Mouse (Mus musculus) gastrocnemius, adult 2 months (tissue): ENCODE data around the gene Papln. TPM values are rescaled to one million over a fixed set of nuclear protein-coding genes. Genes with fewer than 3 reads are reported as not detected.

Experiments
- DNase-seq: peaks from one replicate; pipeline ENCODE4 v3.0.0; 2022
- H3K27ac ChIP-seq: fragments of 200-600 bp; 2 replicates; pipeline ENCODE4 v1.8.1; 2022; ENCODE audit warnings: mild to moderate bottlenecking
- H3K4me3 ChIP-seq: fragments of 200-600 bp; 2 replicates; pipeline ENCODE4 v1.8.1; 2022; ENCODE audit warnings: mild to moderate bottlenecking, moderate library complexity
- CTCF ChIP-seq: fragments of 200-600 bp; IDR thresholded peaks from 2 replicates; pipeline ENCODE4 v1.8.1; 2022; ENCODE audit warnings: antibody characterized with exemption, mild to moderate bottlenecking, moderate library complexity
- intact Hi-C: fragments of 180-260 bp; cut with DNase I; formaldehyde crosslinking; loops from one replicate; pipeline ENCODE4 v1.15.1; 2025
- long read RNA-seq, 2 experiments: library from polyadenylated mRNA; stranded (forward); transcript quantifications; one replicate each; pipeline ENCODE4 v2.0.0; 2021
- total RNA-seq, 2 experiments: library from RNA; stranded (reverse); gene quantifications; 2 replicates each; pipeline ENCODE4 v1.2.3; 2021

Gene Papln
- 1 to 10 TPM in 1 of 2 experiments, under 1 TPM in 1; 0.56 to 1.6 TPM for total RNA-seq
- long read RNA-seq, experiment 1, full-length matches to known transcripts: 1 of 3 reads
- long read RNA-seq, experiment 1, partial matches to known transcripts: 2 of 3 reads
- long read RNA-seq, experiment 1, other reads (novel, unspliced or antisense): 0 of 3 reads
- long read RNA-seq, experiment 2: 0 reads

DNA sequence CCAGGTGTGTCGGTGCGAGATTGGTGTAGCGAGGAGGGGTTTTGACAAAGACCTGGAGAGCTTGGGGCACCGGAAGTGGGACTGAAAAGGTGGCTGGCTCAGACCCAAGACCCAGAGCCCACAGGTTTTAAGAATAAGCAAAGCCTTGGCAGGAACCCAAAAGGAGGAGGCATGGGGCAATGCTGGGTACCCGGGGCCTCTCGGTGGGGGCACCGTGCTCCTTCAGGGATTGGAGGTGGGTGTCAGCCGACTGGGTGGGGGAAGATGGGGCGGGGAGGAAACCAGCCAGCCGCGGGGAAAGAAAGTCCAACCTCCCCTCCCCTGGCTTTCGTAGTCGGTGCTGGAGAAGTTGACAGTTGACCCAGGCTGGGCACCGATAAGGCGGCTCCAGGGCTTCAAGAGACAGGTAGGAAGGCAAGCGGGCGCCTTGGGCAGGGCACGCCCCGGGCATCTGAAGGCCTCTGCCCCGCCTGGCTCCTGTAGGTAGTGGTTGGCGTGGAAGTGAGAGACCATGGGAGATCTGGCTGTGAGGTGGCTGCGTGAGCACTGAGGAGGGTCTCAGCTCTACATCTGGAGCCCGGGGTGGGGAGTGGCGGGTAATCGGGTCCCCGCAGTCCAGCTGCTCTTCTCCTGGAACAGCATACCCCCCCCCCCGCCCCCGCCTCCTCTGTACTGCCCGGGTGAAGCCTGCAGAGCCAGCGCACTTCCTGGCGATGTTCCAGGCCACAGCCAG, at the start of gene Papln:
Gene Papln, plus strand, starts transcription at position 324 of the 733 bp plus-strand sequence.
- intact Hi-C loops: no loop called here
- peak within 1 kb of the TSS; percentile 74 for H3K4me3 ChIP-seq
- H3K27ac ChIP-seq: peak within 1 kb of the TSS; percentile 65
- DNase-seq: no peak
- TF ChIP-seq CTCF: no peak

DNA sequence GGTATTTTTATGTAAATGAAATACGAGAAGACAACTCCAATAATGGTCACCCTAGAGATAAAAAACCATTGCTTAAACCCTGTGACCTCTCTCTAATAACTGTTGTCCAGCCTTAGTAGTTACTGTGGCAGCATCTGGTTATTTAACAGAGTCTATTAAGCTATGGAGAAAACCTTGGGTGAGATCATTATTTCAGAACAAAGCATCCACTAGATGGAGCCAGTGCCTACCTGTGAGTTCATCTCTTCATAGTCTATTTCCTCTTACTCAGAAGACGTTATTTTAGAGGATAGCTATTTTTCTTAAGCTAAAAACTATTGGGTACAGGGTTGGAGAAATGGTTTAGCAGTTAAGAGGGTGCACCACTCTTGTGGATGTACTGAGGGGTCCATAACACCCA, 49.7 kb upstream of the Papln start:
- Histone ChIP-seq H3K4me3 (no peak overlapping the region), H3K27ac (no peak overlapping the region)
- DNase-seq: no peak
- intact Hi-C loops: loop anchor here (1.0 to 10.0 kb wide), 3 partner anchors 58 to 351 kb away; partner anchors contain the start of genes Acot4, Acot5 and Gm49366
- TF ChIP-seq CTCF: peak; percentile 81

DNA sequence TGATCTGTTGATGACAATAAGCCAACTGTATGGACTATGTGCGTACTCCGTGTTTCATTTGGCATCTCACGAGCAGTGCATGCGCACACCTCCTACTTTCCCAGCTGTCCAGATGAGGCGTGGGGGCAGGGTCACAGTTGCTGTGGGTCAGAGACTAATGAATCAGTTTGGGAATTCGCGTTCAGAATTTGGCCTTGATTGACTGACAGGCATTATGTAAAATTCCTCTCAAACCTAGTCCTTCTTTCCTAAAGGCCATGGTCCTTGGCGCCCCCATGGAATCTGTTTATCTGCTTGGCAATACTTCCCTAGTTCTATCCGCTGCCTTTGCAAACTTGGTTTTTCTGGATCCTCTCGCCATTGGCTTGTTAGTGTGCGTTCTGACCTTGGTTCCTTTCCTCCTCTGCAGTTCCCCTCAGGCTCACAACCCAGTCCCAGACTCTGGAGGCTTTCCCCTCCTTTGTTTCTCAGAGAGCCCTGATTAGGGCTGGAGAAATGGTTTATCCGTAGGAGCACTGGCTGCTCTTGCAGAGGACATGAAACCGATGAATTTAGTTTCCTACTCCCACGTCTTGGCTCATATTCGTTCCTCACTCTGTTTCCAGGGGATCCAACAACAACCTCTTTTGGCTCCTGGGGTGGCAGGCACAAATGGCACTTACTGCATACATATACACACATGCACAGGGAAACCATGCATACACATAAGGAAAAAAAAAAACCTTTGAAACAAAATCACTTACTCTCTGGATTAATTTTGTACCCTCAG, 46.8 kb upstream of the Papln start:
- DNase-seq: no peak
- intact Hi-C loops: loop anchor here (10.0 kb wide), 2 partner anchors 318 to 348 kb away; partner anchors contain the start of genes Acot4, Acot5 and Gm49366

DNA sequence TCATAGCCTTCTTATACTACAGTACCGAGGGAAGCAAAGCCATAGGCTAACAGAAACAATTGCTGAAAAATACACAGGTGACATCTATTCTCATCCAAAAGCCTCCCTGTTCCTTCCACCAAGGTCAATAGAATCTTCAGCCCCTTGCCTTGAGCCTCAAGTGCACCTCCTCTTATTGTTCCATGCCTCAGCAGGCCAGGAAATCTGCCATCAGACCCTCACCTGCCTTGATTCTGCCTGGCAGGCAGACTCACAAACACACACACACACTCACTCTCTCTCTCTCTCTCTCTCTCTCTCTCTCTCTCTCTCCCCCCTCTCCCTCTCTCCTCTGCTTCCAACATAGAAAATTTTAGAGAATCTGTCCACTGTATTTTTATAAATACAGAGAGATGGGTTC, 44.0 kb upstream of the Papln start:
- Histone ChIP-seq H3K4me3 (no peak overlapping the region), H3K27ac (no peak overlapping the region)
- intact Hi-C loops: loop anchor here (10.0 kb wide), 2 partner anchors 315 to 345 kb away; partner anchors contain the start of genes Acot4, Acot5 and Gm49366
- no peak for TF ChIP-seq CTCF
- DNase-seq: no peak

More for the DNA sequence above, 46.8 kb upstream of the Papln start:
- no peak overlapping the region for H3K27ac ChIP-seq
- TF ChIP-seq CTCF: no peak
- no peak overlapping the region for H3K4me3 ChIP-seq

DNA sequence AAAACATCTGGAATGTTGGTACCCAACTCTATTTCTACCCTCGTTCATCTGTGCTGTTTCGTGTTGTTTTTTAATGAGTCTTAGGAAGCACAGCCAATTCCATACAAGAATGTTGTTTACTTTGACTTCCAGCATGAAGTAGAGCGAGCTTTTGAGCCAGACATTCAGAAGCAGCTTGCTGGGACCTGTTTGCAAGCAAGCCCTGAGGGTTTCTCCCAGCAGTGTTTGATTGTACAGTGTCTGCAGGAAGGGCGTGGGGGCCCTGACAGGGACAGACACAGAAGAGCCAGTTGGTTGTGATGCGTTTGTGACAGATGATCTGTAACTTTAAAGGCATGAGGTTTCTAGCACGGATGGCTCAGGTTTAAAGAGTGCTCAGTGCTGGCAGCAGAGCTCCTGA, 42.2 kb upstream of the Papln start:
- Histone ChIP-seq H3K27ac (peak overlapping the region; percentile 67), H3K4me3 (no peak overlapping the region)
- peak; percentile 49 for DNase-seq
- no peak for TF ChIP-seq CTCF
- intact Hi-C loops: loop anchor here (10.0 kb wide), 1 partner anchor 204 kb away; the partner anchor contains the start of gene Numb

DNA sequence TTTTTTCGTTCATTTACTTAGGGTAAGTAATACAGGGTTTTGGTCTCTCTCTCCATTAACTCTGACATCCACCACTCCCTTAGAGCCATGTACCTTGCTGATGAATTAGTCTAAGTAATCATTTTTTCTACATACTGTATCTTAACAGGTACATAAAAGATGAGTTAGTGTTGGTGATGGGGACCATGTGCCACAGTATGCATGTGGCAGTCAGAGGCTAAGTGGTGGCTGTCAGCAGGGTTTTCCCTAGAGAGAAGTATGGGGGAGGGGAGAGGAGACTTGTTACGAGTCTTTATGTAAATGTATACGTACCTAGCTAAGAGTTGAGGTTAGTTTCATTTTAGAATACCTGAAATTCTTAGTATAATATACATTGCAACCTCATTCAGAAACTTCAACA, 40.4 kb upstream of the Papln start:
- no peak for TF ChIP-seq CTCF
- no peak overlapping the region for H3K27ac ChIP-seq
- intact Hi-C loops: loop anchor here (10.0 kb wide), 1 partner anchor 202 kb away; the partner anchor contains the start of gene Numb
- DNase-seq: no peak
- no peak overlapping the region for H3K4me3 ChIP-seq

DNA sequence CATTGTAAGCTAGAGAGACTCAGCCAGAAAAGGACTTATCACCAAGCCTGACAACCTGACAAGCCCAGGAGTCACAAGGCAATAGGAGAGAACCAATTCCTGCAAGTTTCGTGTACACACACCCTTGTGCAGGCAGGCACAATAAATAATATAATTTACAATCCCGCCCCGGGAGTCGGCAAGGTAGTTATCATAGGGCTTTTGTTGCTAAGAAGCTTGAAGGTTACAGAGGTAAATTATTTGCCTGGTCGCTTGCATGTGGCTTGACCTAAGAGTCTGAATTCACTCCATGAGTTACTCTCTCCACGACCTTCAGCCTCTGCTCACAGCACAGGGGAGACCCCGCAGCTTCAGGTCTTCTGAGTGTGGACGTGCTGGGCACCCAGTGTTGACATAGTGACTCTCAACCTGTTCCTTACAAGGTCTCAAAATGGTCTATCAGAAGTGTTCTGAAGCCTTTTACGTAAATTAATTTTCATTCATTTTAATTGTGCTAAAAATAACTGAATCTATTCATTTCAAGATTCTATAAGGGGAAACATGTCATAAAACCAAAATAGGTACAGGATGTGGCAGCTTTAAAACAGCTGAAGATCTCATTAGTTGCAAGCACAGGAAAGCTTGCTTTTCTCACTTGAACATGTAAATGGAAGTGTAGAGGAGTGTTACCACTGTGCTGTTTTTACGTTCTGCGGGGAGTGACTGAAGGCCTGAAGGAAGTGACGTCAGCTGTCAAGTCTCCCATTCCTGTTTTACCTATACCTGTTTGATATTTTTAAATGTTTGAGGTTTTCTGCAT, 36.7 kb upstream of the Papln start:
- DNase-seq: no peak
- peak overlapping the region; percentile 68 for H3K27ac ChIP-seq
- intact Hi-C loops: loop anchor here (10.0 kb wide), 1 partner anchor 198 kb away; the partner anchor contains the start of gene Numb
- no peak for TF ChIP-seq CTCF
- H3K4me3 ChIP-seq: no peak overlapping the region

DNA sequence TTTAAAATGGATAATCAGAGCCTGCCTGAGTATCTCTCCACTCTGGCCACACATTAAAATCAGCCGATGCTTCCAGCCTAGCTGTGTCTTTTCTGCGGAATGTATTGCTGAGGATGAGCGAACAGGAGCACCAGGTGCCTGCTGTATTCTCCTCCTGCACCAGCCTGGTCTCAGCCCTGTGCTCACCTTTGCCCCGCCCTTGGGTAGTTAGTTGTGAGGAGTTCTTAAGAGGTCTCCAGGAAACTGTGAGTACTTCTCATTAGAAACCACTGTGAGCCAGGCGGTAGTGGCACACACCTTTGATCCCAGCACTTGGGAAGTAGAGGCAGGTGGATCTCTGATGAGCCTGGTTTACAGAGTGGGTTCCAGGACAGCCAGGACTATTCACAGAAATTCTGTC, 31.2 kb upstream of the Papln start:
- intact Hi-C loops: no loop called here
- DNase-seq: no peak
- TF ChIP-seq CTCF: no peak
- no peak overlapping the region for H3K4me3 ChIP-seq
- H3K27ac ChIP-seq: no peak overlapping the region

DNA sequence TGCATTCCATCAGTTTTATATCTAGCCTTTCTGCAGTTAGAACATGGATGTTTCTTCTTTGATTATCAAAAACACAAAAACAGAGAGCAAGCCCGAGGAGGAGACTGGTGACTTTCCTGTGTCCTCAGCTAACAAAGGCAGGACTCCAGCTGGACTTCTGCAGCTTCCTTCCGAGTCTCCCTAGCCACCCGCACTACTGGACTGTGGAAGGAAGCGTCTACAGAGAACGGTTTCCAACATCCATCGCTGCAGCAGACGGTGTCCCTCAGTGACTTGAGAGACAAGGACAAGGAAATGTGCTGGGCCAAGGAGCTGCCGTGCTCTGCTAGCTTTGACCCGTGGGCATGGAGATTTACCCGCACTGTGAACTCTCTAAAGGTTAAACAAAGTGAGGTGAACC, 29.4 kb upstream of the Papln start:
- H3K27ac ChIP-seq: peak overlapping the region; percentile 28; the same call in 1 of the 2 replicates
- intact Hi-C loops: no loop called here
- DNase-seq: no peak

DNA sequence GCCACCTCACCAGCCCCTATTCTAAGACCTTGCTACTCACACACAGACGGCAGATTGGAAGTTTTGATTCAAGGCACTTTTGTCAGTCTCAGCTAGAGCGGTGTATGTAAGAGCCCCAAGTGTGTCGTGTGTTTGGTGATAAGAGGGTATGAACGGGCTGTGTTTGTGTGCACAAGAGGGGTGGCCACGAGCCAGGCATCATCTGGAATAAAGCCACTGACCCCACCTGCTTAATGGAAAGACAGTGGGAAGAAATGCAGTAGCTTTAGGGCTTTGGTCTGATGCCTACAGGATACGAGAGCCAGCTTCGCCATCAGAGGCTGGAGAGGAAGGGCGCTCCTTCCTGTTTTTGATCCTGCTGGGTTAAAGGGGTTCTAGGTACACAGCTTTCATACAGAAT, 27.2 kb upstream of the Papln start:
- DNase-seq: no peak
- intact Hi-C loops: no loop called here
- no peak for TF ChIP-seq CTCF
- H3K4me3 ChIP-seq: no peak overlapping the region
- H3K27ac ChIP-seq: no peak overlapping the region

More for the DNA sequence above, 29.4 kb upstream of the Papln start:
- H3K4me3 ChIP-seq: no peak overlapping the region
- no peak for TF ChIP-seq CTCF

DNA sequence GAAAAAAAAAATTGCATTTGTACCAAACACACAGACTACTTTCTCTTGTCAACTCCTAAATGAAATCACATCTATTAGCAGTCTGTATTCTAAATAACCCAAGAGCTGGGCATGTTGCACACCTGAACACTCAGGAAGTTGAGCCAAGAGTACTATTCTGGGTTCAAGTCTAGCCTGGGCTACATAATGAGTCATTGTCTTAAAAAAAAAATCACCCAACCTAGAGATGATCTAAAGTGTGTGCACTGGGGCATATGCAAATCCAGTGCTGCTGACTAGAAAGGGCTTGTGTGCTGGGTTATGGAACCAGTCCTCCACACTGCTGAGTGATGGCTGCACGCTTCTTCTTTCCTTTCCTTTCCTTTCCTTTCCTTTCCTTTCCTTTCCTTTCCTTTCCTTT, 24.8 kb upstream of the Papln start:
- DNase-seq: no peak
- no peak for TF ChIP-seq CTCF
- Histone ChIP-seq H3K27ac (no peak overlapping the region), H3K4me3 (no peak overlapping the region)
- intact Hi-C loops: no loop called here

DNA sequence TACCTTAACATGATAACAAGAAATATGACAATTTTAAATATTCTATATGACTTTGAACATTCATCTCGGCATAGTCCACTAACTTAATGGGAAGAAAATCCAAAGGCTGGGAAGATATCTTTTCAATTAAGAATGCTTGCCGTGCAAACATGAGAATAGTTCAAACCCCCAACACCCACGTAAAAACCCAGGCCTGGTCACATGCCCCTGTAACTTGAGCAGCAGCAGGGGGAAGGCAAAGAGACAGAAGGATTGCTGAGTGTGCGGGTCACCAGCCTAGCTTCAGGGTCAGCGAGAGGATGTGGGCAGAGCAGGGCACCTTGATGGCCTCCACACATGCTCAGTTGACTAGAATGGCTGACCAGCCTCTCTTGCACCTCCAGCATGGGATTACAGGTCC, 21.7 kb upstream of the Papln start:
- H3K27ac ChIP-seq: no peak overlapping the region
- intact Hi-C loops: no loop called here
- no peak overlapping the region for H3K4me3 ChIP-seq
- no peak for TF ChIP-seq CTCF
- no peak for DNase-seq
